Mouse (Mus musculus) MEL (cell line): ENCODE measurements around the gene Wsb2.

ENCODE experiments used
- E2F4 ChIP-seq: IDR thresholded peaks from 2 replicates; pipeline ENCODE4 v1.6.1; 2011; ENCODE audit warnings: low read depth, low read length, improper control_type of control experiment, borderline replicate concordance
- EP300 ChIP-seq, 2 experiments: IDR thresholded peaks; 2 replicates each; pipeline ENCODE4 v1.6.1; 2011; ENCODE audit warnings: improper control_type of control experiment in 2 of 2, low read length in 2 of 2, low read depth in 1 of 2, mild to moderate bottlenecking in 1 of 2
- MYC ChIP-seq: IDR thresholded peaks from 2 replicates; pipeline ENCODE4 v1.6.1; 2011; ENCODE audit warnings: low read depth, mild to moderate bottlenecking, low read length, improper control_type of control experiment, moderate library complexity
- ZC3H11A ChIP-seq: IDR thresholded peaks from 2 replicates; pipeline ENCODE4 v1.6.1; 2012; ENCODE audit warnings: low read depth, mild to moderate bottlenecking, inconsistent platforms, low read length, improper control_type of control experiment

DNA sequence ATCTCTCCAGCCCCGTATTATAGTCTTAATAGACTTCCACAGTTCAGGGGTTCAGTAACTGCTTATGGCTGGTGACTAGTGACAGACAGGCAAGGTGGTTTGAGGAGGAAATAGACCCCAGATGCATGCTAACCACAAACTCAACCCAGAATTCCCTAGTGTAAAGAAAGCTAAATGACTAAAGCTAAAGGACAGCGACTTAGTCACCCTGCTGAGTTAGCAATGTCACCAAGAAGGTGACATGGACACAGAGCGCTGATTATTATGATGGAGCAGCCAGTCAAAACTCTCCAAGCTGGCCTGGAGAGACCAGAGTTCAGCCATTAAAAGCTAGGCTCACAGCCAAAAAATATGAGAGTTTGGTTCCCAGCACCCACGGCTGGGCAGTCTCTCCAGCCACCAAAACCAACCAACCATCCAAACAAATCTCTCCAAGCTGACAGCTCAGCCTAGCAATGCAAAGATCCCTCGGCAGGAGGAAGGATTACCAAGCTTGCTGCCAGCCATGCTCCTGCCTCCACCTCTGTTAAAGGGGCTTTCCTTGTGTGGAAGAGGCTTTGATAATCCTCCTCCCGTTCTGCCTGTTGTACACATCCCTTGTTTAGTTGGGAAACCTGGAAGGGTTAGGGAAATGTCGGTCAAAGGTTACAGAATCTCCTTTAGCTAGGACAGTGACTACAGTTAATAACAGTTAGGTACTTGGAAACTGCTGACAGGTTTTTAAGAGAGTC is 2.6 kb downstream of the Wsb2 start:
- TF ChIP-seq ZC3H11A (no peak), EP300 (IDR thresholded peaks at IDR 0.05; ENCODE audit: low read depth in 1 of 2, low read length in 2 of 2) (no peak), E2F4 (no peak), MYC (no peak)
